Mouse (Mus musculus) hindbrain, embryonic 12.5 days (tissue): ENCODE measurements around the gene Etnk1. TPM values are rescaled to one million over a fixed set of nuclear protein-coding genes. Genes with fewer than 3 reads are reported as not detected.
"Not testable (repeated sequence)": the region's sequence is repeated elsewhere in the genome, so short reads cannot be mapped to it uniquely, and the experiment has no call there.

Source experiments
- ATAC-seq: fragments of 200-750 bp; cut with Nextera tagmentation; 2 replicates; pipeline ENCODE4 v1.8.0; 2017; ENCODE audit warnings: moderate TSS enrichment; ENCODE audit not compliant: low FRiP score
- H3K27ac ChIP-seq: fragments of 300-500 bp; sonication (generic); 2 replicates; pipeline ENCODE4 v1.5.1; 2016; ENCODE audit warnings: mild to moderate bottlenecking
- H3K27me3 ChIP-seq: fragments of 300-500 bp; sonication (generic); 2 replicates; pipeline ENCODE4 v1.6.1; 2016; ENCODE audit warnings: mild to moderate bottlenecking
- H3K36me3 ChIP-seq: fragments of 300-500 bp; sonication (generic); 2 replicates; pipeline ENCODE4 v1.6.1; 2016; ENCODE audit warnings: mild to moderate bottlenecking
- H3K4me1 ChIP-seq: fragments of 300-500 bp; sonication (generic); 2 replicates; pipeline ENCODE4 v1.6.1; 2016
- H3K4me2 ChIP-seq: fragments of 300-500 bp; sonication (generic); replicated peaks from 2 replicates; pipeline ENCODE4 v1.6.1; 2016; ENCODE audit warnings: mild to moderate bottlenecking
- H3K4me3 ChIP-seq: fragments of 300-500 bp; sonication (generic); 2 replicates; pipeline ENCODE4 v1.5.1; 2016; ENCODE audit warnings: mild to moderate bottlenecking
- H3K9ac ChIP-seq: fragments of 300-500 bp; sonication (generic); 2 replicates; pipeline ENCODE4 v1.6.1; 2016; ENCODE audit warnings: mild to moderate bottlenecking, moderate library complexity
- H3K9me3 ChIP-seq: fragments of 300-500 bp; sonication (generic); replicated peaks from 2 replicates; pipeline ENCODE4 v1.6.1; 2016; ENCODE audit warnings: mild to moderate bottlenecking
- WGBS: fragments of 180-500 bp; shearing (Covaris S2); methylation state at CpG from one replicate; pipeline ENCODE4 v1.1.7; 2016; 5-methylcytosine and 5-hydroxymethylcytosine counted together
- polyA plus RNA-seq: library from polyadenylated mRNA; unstranded; fragments of >200 nt; fragmentation: Nextera tagmentation; extraction: Ambion mirVana; gene quantifications from 2 replicates; pipeline ENCODE4 v1.2.1, GENCODE M21; 2016

Gene Etnk1
- polyA plus RNA-seq, 1 experiment from 2014 or later = 45.9 TPM

- ATAC-seq = no peak
- WGBS = 57% methylated on average over 15 of the region's 15 CpGs
- H3K27me3 ChIP-seq = no peaks in the 10 kb centered on the region; the same call in 1 of the 2 replicates
- no peaks in the 10 kb centered on the region for H3K9me3 ChIP-seq
- no peaks in the 10 kb centered on the region for H3K36me3 ChIP-seq
- H3K4me2 ChIP-seq = peak overlapping the region; percentile 71
- no peak overlapping the region for H3K27ac ChIP-seq
- peak overlapping the region; percentile 82; the same call in 1 of the 2 replicates for H3K4me3 ChIP-seq
- H3K9ac ChIP-seq = 0 out of 2 replicates have a peak overlapping the region, but pooled peaks have one; percentile 89
- H3K4me1 ChIP-seq = peaks cover 29% of the 10 kb centered on the region
Measured at GRCm38 (mm10) chr6:143165404-143166257, 1.4 kb upstream of the Etnk1 start.

DNA sequence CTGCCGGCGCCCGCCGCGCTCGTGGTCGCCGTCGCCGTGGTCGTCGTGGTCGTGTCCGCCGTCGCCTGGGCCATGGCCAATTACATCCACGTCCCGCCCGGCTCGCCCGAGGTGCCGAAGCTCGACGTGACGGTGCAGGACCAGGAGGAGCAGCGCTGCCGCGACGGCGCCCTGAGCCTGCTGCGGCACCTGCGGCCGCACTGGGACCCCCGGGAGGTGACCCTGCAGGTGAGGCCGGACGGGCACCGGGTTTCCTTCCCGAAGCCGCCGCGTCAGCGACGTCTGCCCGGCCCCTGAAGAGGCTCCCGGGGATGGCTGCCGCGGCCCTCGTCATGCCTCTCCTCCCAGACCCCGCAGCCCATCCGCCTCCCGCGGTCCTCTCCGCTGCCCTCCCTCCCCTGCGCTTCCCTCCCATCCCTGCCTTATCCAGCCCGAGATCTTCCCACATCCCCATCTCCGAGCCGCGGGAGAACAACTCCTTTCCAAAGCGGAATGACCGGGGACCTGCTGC is 443 bp downstream of the Etnk1 start:
- Histone ChIP-seq H3K27ac (peak overlapping the region; percentile 95), H3K4me3 (peak overlapping the region; percentile 82), H3K9me3 (no peaks in the 10 kb centered on the region), H3K9ac (peak overlapping the region; percentile 89), H3K27me3 (no peaks in the 10 kb centered on the region; the same call in 1 of the 2 replicates), H3K36me3 (no peaks in the 10 kb centered on the region), H3K4me1 (peaks cover 25% of the 10 kb centered on the region), H3K4me2 (peak overlapping the region; percentile 71)
- ATAC-seq = peak; percentile 77
- 0% methylated on average over 58 of the region's 60 CpGs for WGBS

GRCm38 (mm10) chr6:143167981-143168674 is 1.1 kb downstream of the Etnk1 start:
- Histone ChIP-seq H3K4me3 (peak overlapping the region; percentile 82), H3K27ac (peak overlapping the region; percentile 95; the same call in 1 of the 2 replicates), H3K4me2 (peak overlapping the region; percentile 71), H3K36me3 (peaks cover 5% of the 10 kb centered on the region; the same call in 1 of the 2 replicates), H3K27me3 (no peaks in the 10 kb centered on the region; the same call in 1 of the 2 replicates), H3K4me1 (peaks cover 25% of the 10 kb centered on the region), H3K9me3 (no peaks in the 10 kb centered on the region), H3K9ac (peak overlapping the region; percentile 89)
- ATAC-seq = no peak
- 37% methylated on average over 6 of the region's 6 CpGs for WGBS

GRCm38 (mm10) chr6:143169385-143169784 is 2.4 kb downstream of the Etnk1 start:
- no peak overlapping the region for H3K27ac ChIP-seq
- peaks cover 25% of the 10 kb centered on the region for H3K4me1 ChIP-seq
- peak overlapping the region; percentile 71 for H3K4me2 ChIP-seq
- H3K9ac ChIP-seq = 0 out of 2 replicates have a peak overlapping the region, but pooled peaks have one; percentile 9
- H3K27me3 ChIP-seq = no peaks in the 10 kb centered on the region; the same call in 1 of the 2 replicates
- 84% methylated on average over 4 of the region's 4 CpGs for WGBS
- H3K9me3 ChIP-seq = no peaks in the 10 kb centered on the region
- H3K4me3 ChIP-seq = no peak overlapping the region
- peaks cover 9% of the 10 kb centered on the region; the same call in 1 of the 2 replicates for H3K36me3 ChIP-seq
- ATAC-seq = no peak

GRCm38 (mm10) chr6:143170166-143170960 is 3.3 kb downstream of the Etnk1 start:
- Histone ChIP-seq H3K4me1 (peaks cover 28% of the 10 kb centered on the region), H3K9me3 (no peaks in the 10 kb centered on the region), H3K36me3 (peaks cover 9% of the 10 kb centered on the region; the same call in 1 of the 2 replicates), H3K9ac (0 out of 2 replicates have a peak overlapping the region, but pooled peaks have one; percentile 23), H3K27me3 (no peaks in the 10 kb centered on the region), H3K27ac (no peak overlapping the region), H3K4me3 (no peak overlapping the region), H3K4me2 (no peak overlapping the region)
- 87% methylated on average over 4 of the region's 4 CpGs for WGBS
- ATAC-seq = no peak

GRCm38 (mm10) chr6:143171066-143171465 is 4.0 kb downstream of the Etnk1 start:
- Histone ChIP-seq H3K27ac (no peak overlapping the region), H3K9me3 (no peaks in the 10 kb centered on the region), H3K4me3 (no peak overlapping the region), H3K9ac (no peak overlapping the region), H3K36me3 (peaks cover 9% of the 10 kb centered on the region; the same call in 1 of the 2 replicates), H3K4me2 (no peak overlapping the region), H3K27me3 (no peaks in the 10 kb centered on the region), H3K4me1 (peaks cover 27% of the 10 kb centered on the region)
- ATAC-seq = no peak
- whole genome bisulfite sequencing = 95% methylated on average over 8 of the region's 8 CpGs

- no peak overlapping the region for H3K27ac ChIP-seq
- 79% methylated on average over 11 of the region's 11 CpGs for WGBS
- no peak overlapping the region for H3K4me2 ChIP-seq
- H3K27me3 ChIP-seq = no peaks in the 10 kb centered on the region
- H3K9ac ChIP-seq = no peak overlapping the region
- H3K4me1 ChIP-seq = peaks cover 22% of the 10 kb centered on the region
- no peak overlapping the region for H3K4me3 ChIP-seq
- H3K36me3 ChIP-seq = peaks cover 9% of the 10 kb centered on the region; the same call in 1 of the 2 replicates
- no peak for ATAC-seq
- H3K9me3 ChIP-seq = no peaks in the 10 kb centered on the region
Measured at GRCm38 (mm10) chr6:143171781-143172465, 4.9 kb downstream of the Etnk1 start.

GRCm38 (mm10) chr6:143172683-143173082 is 5.7 kb downstream of the Etnk1 start:
- not testable (repeated sequence) for H3K27ac ChIP-seq, H3K9ac ChIP-seq, ATAC-seq, H3K9me3 ChIP-seq, H3K27me3 ChIP-seq, H3K4me3 ChIP-seq, H3K4me2 ChIP-seq, H3K36me3 ChIP-seq
- peaks cover 22% of the 10 kb centered on the region for H3K4me1 ChIP-seq
- WGBS = 92% methylated on average over 4 of the region's 4 CpGs

GRCm38 (mm10) chr6:143174226-143174625 is 7.2 kb downstream of the Etnk1 start:
- no peaks in the 10 kb centered on the region for H3K9me3 ChIP-seq
- no peak overlapping the region for H3K4me3 ChIP-seq
- H3K36me3 ChIP-seq = peaks cover 9% of the 10 kb centered on the region; the same call in 1 of the 2 replicates
- WGBS = 96% methylated on average over 4 of the region's 4 CpGs
- H3K4me1 ChIP-seq = peaks cover 12% of the 10 kb centered on the region
- no peak overlapping the region for H3K9ac ChIP-seq
- H3K4me2 ChIP-seq = no peak overlapping the region
- H3K27ac ChIP-seq = no peak overlapping the region
- no peaks in the 10 kb centered on the region for H3K27me3 ChIP-seq
- no peak for ATAC-seq

DNA sequence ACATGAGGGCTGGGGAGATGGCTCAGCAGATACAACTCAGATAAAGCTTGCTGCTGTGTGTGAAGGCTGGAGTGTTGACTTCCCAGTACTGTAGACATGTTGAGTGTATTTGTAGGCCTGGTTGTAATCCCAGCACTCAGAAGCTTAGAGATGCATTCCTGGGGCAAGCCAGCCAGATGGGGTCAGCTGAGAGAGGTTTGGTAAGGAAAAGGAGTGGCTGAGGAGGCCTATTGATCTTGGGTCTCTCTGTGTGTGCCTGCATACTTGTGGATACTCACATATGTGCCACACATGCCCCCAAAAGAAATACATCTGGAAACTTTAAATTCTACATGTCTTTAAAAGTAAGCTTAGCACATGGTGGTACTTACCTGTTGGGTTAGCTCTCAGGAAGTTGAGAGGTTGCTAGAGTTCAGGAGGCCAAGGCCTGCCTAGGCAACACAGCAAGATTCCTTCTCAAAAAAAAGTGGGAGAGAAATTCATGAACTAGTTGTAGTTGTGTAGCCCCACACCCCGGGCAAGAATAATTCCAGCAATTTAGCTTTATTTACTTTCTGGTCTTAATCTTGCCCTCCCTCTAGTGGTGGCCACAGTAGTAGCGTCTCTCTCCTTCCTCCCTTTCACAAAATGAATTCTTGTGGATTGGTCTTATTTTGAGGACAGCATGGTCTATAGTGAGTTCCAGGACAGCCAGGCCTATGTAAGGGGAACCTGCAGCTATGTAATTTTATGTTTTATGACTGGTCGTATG is 8.1 kb downstream of the Etnk1 start:
- H3K9ac ChIP-seq = no peak overlapping the region
- H3K27me3 ChIP-seq = no peaks in the 10 kb centered on the region
- no peak overlapping the region for H3K27ac ChIP-seq
- peaks cover 9% of the 10 kb centered on the region; the same call in 1 of the 2 replicates for H3K36me3 ChIP-seq
- H3K4me1 ChIP-seq = peaks cover 6% of the 10 kb centered on the region; the same call in 1 of the 2 replicates
- no peak overlapping the region for H3K4me3 ChIP-seq
- H3K9me3 ChIP-seq = no peaks in the 10 kb centered on the region
- no peak overlapping the region for H3K4me2 ChIP-seq
- no peak for ATAC-seq
- WGBS = 40% methylated on average over 3 of the region's 3 CpGs
